Mouse (Mus musculus): Measurements from ENCODE around the gene Plpp4. TPM values are rescaled to one million over a fixed set of nuclear protein-coding genes. Genes with fewer than 3 reads are reported as not detected.
A peak's percentile ranks its signal among the peaks of the same experiment; 100 is the strongest.

Gene Plpp4
- polyA plus RNA-seq, 1 experiment from 2014 or later, result 11.2 TPM

GRCm38 (mm10) chr7:129254126-129254525, 2.7 kb upstream of the Plpp4 start:
- Histone ChIP-seq H3K9me3 (ENCODE audit: control insufficient read depth, low read length) (no peaks in the 10 kb centered on the region), H3K4me2 (ENCODE audit: low read depth, low read length) (no peak overlapping the region), H3K9ac (replicated peaks; ENCODE audit: low read depth, low read length) (no peak overlapping the region), H3K27ac (ENCODE audit: low read depth, low read length) (no peak overlapping the region), H3K36me3 (ENCODE audit: control insufficient read depth, insufficient read depth, low read length) (no peaks in the 10 kb centered on the region), H3K4me3 (ENCODE audit: low read depth, low read length) (no peak overlapping the region), H3K4me1 (ENCODE audit: control insufficient read depth, insufficient read depth, low read length) (no peaks in the 10 kb centered on the region), H3K27me3 (ENCODE audit: control insufficient read depth, insufficient read depth, low read length) (peaks cover 12% of the 10 kb centered on the region; the same call in 1 of the 2 replicates)
- no peak for ATAC-seq (ENCODE audit: low read depth)
- 95% methylated on average over 1 of the region's 1 CpGs for WGBS

DNA sequence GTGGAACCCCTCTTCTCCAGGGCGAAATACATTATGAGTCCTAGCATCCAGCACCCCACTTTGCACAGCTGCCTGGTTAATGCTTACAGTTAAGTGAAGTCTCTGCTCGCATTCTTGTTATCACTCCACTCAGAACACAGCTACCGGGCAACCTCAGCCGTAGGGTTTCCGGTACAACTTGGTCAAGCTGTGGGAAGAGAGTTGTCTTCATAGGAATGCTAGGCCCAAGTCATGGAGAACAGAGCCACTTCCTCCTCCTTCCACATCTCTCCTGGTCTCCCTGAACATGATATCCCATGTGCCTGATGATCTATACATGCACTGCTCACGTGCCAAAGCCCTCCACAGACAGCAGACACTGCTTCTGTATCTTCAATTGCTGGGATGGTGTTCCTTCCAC, 1.4 kb upstream of the Plpp4 start:
- Histone ChIP-seq H3K27ac (ENCODE audit: low read depth, low read length) (no peak overlapping the region), H3K27me3 (ENCODE audit: control insufficient read depth, insufficient read depth, low read length) (peaks cover 12% of the 10 kb centered on the region; the same call in 1 of the 2 replicates), H3K4me3 (ENCODE audit: low read depth, low read length) (no peak overlapping the region), H3K4me2 (ENCODE audit: low read depth, low read length) (no peak overlapping the region), H3K9ac (replicated peaks; ENCODE audit: low read depth, low read length) (no peak overlapping the region), H3K4me1 (ENCODE audit: control insufficient read depth, insufficient read depth, low read length) (no peaks in the 10 kb centered on the region), H3K9me3 (ENCODE audit: control insufficient read depth, low read length) (no peaks in the 10 kb centered on the region), H3K36me3 (ENCODE audit: control insufficient read depth, insufficient read depth, low read length) (no peaks in the 10 kb centered on the region)
- no peak for ATAC-seq (ENCODE audit: low read depth)
- 93% methylated on average over 6 of the region's 6 CpGs for WGBS

DNA sequence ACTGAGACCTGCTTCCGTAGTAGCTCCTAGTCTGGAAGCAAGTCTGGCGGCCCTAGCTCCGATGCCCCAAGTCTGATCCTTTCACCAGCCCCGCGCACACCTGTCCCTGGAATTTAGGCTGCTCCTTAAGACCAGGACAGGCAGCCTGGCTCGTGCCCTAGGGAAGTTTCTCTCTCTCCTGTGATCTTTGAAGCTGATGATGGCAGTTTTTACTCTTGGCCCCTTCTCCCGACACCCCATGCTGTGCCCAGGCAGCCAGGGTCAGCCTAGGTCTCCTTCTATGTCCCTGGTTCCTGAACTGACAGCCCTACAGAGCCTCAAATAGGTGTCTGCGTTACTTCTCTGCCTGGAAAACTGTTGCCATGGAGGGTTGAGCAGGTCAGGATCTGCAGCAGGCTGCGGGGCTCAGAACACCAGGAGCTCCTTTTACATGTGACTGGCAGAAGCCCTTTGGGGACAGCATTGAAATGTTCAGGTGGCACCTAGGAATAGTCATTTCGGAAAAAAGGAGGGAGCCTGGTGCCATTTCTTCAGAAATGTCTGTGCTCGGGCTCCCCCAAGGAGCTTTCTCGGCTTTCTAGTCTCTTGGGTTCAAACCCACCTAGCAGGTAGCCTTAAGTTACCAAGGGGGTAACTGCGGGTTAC, 665 bp downstream of the Plpp4 start:
- no peaks in the 10 kb centered on the region for H3K9me3 ChIP-seq (ENCODE audit: control insufficient read depth, low read length)
- WGBS, result 10% methylated on average over 13 of the region's 13 CpGs
- peak overlapping the region; percentile 91 for H3K4me2 ChIP-seq (ENCODE audit: low read depth, low read length)
- H3K27me3 ChIP-seq (ENCODE audit: control insufficient read depth, insufficient read depth, low read length), result peaks cover 12% of the 10 kb centered on the region; the same call in 1 of the 2 replicates
- H3K36me3 ChIP-seq (ENCODE audit: control insufficient read depth, insufficient read depth, low read length), result no peaks in the 10 kb centered on the region
- peak overlapping the region; percentile 58; the same call in 1 of the 2 replicates for H3K9ac ChIP-seq (replicated peaks; ENCODE audit: low read depth, low read length)
- ATAC-seq (ENCODE audit: low read depth), result no peak
- H3K4me3 ChIP-seq (ENCODE audit: low read depth, low read length), result peak overlapping the region; percentile 50
- no peaks in the 10 kb centered on the region for H3K4me1 ChIP-seq (ENCODE audit: control insufficient read depth, insufficient read depth, low read length)
- H3K27ac ChIP-seq (ENCODE audit: low read depth, low read length), result no peak overlapping the region

DNA sequence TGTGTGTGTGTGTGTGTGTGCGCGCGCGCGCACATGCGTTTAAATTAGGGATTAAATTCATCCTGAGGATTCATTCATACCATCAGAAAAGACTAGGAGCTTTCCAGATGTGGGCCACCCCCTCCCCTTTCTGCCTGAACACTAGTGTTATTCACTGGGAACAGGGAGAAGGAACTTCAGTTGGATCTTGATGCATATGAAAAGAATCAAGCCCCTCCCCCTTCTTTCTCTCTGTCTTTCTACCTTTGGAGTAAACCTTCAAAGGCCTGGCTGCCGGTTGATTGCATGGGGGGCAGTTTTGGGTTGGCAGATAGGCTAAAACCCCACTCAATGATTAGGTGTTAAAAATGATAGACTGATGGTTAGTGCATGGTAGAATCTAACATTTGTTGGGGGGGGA, 1.5 kb downstream of the Plpp4 start:
- Histone ChIP-seq H3K4me3 (ENCODE audit: low read depth, low read length) (no peak overlapping the region), H3K27ac (ENCODE audit: low read depth, low read length) (no peak overlapping the region), H3K9me3 (ENCODE audit: control insufficient read depth, low read length) (no peaks in the 10 kb centered on the region), H3K36me3 (ENCODE audit: control insufficient read depth, insufficient read depth, low read length) (no peaks in the 10 kb centered on the region), H3K9ac (replicated peaks; ENCODE audit: low read depth, low read length) (no peak overlapping the region), H3K27me3 (ENCODE audit: control insufficient read depth, insufficient read depth, low read length) (peaks cover 12% of the 10 kb centered on the region; the same call in 1 of the 2 replicates), H3K4me1 (ENCODE audit: control insufficient read depth, insufficient read depth, low read length) (no peaks in the 10 kb centered on the region), H3K4me2 (ENCODE audit: low read depth, low read length) (no peak overlapping the region)
- 55% methylated on average over 7 of the region's 7 CpGs for WGBS
- no peak for ATAC-seq (ENCODE audit: low read depth)

- Histone ChIP-seq H3K4me2 (ENCODE audit: low read depth, low read length) (no peak overlapping the region), H3K27me3 (ENCODE audit: control insufficient read depth, insufficient read depth, low read length) (peaks cover 12% of the 10 kb centered on the region; the same call in 1 of the 2 replicates), H3K36me3 (ENCODE audit: control insufficient read depth, insufficient read depth, low read length) (no peaks in the 10 kb centered on the region), H3K9me3 (ENCODE audit: control insufficient read depth, low read length) (no peaks in the 10 kb centered on the region), H3K9ac (replicated peaks; ENCODE audit: low read depth, low read length) (no peak overlapping the region), H3K27ac (ENCODE audit: low read depth, low read length) (no peak overlapping the region), H3K4me3 (ENCODE audit: low read depth, low read length) (no peak overlapping the region), H3K4me1 (ENCODE audit: control insufficient read depth, insufficient read depth, low read length) (no peaks in the 10 kb centered on the region)
- ATAC-seq (ENCODE audit: low read depth), result no peak
- WGBS, result 84% methylated on average over 6 of the region's 6 CpGs
Observed at GRCm38 (mm10) chr7:129259195-129259594, 2.4 kb downstream of the Plpp4 start.

DNA sequence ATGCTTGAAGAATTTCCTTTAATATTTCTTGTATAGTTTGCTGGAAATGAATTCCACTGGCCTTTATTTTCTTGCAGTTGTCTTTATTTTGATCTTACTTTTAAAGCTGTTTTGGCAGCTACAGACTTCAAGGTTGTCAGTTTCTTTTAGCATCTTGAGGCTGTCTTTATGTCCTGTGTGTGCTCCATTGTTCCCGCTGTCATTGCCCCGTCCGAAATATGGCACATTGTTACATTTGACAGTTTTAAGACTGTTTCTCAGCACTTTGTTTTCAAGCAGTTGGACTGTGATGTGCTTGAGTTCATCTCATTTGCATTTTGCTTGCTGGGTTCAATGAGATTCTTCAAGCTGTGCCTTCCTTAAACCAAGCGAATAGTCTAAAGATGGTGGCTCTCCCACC, 17.0 kb downstream of the Plpp4 start:
- Histone ChIP-seq H3K36me3 (ENCODE audit: control insufficient read depth, insufficient read depth, low read length) (no peaks in the 10 kb centered on the region), H3K4me2 (ENCODE audit: low read depth, low read length) (no peak overlapping the region), H3K27ac (ENCODE audit: low read depth, low read length) (no peak overlapping the region), H3K27me3 (ENCODE audit: control insufficient read depth, insufficient read depth, low read length) (no peaks in the 10 kb centered on the region), H3K9me3 (ENCODE audit: control insufficient read depth, low read length) (no peaks in the 10 kb centered on the region), H3K9ac (replicated peaks; ENCODE audit: low read depth, low read length) (no peak overlapping the region), H3K4me1 (ENCODE audit: control insufficient read depth, insufficient read depth, low read length) (no peaks in the 10 kb centered on the region), H3K4me3 (ENCODE audit: low read depth, low read length) (no peak overlapping the region)
- ATAC-seq (ENCODE audit: low read depth), result no peak
- WGBS, result 23% methylated on average over 4 of the region's 4 CpGs

DNA sequence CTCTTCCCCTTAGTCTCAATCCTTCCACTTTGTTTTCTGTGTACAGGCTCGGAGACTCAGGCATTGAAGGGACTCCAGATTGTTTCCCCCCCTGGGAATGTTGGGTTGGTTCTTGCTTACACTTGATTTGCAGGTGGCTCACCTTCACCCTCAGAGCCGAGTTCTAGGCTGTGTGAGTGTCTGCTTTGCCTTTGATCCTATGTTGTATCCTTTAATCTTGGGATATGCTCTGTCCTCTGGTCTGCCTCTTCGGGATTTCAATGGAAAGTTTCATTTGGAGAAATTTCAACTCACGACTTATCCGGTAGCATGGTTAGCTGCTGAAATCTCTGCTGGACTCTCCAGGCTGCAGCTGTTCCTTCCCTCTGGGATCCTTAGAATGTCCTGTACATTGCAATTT, 17.9 kb downstream of the Plpp4 start:
- WGBS, result 86% methylated on average over 5 of the region's 5 CpGs
- H3K4me1 ChIP-seq (ENCODE audit: control insufficient read depth, insufficient read depth, low read length), result no peaks in the 10 kb centered on the region
- H3K4me3 ChIP-seq (ENCODE audit: low read depth, low read length), result no peak overlapping the region
- no peak for ATAC-seq (ENCODE audit: low read depth)
- no peak overlapping the region for H3K4me2 ChIP-seq (ENCODE audit: low read depth, low read length)
- no peaks in the 10 kb centered on the region for H3K36me3 ChIP-seq (ENCODE audit: control insufficient read depth, insufficient read depth, low read length)
- H3K9me3 ChIP-seq (ENCODE audit: control insufficient read depth, low read length), result no peaks in the 10 kb centered on the region
- no peak overlapping the region for H3K9ac ChIP-seq (replicated peaks; ENCODE audit: low read depth, low read length)
- no peaks in the 10 kb centered on the region for H3K27me3 ChIP-seq (ENCODE audit: control insufficient read depth, insufficient read depth, low read length)
- no peak overlapping the region for H3K27ac ChIP-seq (ENCODE audit: low read depth, low read length)

DNA sequence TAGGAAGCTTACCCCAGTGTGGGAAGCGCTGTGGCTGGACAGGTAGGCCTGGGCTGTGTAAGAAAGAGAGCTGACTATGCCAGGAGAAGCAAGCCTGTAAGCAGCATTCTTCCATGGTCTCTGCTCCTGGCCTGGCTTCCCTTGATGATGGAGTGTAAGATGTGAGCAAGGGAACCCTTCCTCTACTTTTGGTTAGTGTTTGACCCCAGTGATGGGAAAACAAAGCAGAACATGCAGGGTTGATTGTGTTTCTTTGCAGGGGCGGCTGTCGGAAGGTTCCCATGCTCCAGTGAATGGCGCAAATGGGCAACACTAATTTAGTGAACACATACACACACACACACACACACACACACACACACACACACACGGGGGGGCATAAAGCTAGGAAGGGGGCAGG, 20.9 kb downstream of the Plpp4 start:
- Histone ChIP-seq H3K27ac (ENCODE audit: low read depth, low read length) (no peak overlapping the region), H3K9me3 (ENCODE audit: control insufficient read depth, low read length) (no peaks in the 10 kb centered on the region), H3K27me3 (ENCODE audit: control insufficient read depth, insufficient read depth, low read length) (no peaks in the 10 kb centered on the region), H3K4me2 (ENCODE audit: low read depth, low read length) (no peak overlapping the region), H3K9ac (replicated peaks; ENCODE audit: low read depth, low read length) (no peak overlapping the region), H3K4me3 (ENCODE audit: low read depth, low read length) (no peak overlapping the region), H3K36me3 (ENCODE audit: control insufficient read depth, insufficient read depth, low read length) (no peaks in the 10 kb centered on the region), H3K4me1 (ENCODE audit: control insufficient read depth, insufficient read depth, low read length) (no peaks in the 10 kb centered on the region)
- 89% methylated on average over 5 of the region's 5 CpGs for WGBS
- ATAC-seq (ENCODE audit: low read depth), result no peak

DNA sequence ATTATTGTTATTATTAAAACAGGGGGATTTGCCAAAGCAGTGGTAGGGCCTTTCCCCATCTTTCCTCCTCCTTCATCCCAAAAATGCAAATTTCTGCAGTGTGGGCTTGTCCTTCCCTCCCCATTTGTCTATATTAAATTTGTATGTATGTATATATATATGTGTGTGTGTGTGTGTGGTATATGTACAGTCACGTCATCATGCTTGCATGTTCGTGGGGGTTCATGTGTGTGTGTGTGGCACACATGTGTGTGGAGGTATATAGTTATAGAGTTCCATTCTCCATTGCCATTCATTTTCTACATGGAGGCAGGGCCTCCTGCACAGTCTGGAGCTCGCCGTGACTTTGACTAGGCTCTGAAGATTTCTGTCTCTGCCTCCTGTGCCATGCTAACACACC, 22.0 kb downstream of the Plpp4 start:
- WGBS, result 92% methylated on average over 4 of the region's 4 CpGs
- Histone ChIP-seq H3K9ac (replicated peaks; ENCODE audit: low read depth, low read length) (no peak overlapping the region), H3K9me3 (ENCODE audit: control insufficient read depth, low read length) (no peaks in the 10 kb centered on the region), H3K4me3 (ENCODE audit: low read depth, low read length) (no peak overlapping the region), H3K27ac (ENCODE audit: low read depth, low read length) (no peak overlapping the region), H3K36me3 (ENCODE audit: control insufficient read depth, insufficient read depth, low read length) (no peaks in the 10 kb centered on the region), H3K4me1 (ENCODE audit: control insufficient read depth, insufficient read depth, low read length) (no peaks in the 10 kb centered on the region), H3K27me3 (ENCODE audit: control insufficient read depth, insufficient read depth, low read length) (no peaks in the 10 kb centered on the region), H3K4me2 (ENCODE audit: low read depth, low read length) (no peak overlapping the region)
- no peak for ATAC-seq (ENCODE audit: low read depth)
